Mouse (Mus musculus): Measurements from ENCODE around the gene Gm10591. TPM values are rescaled to one million over a fixed set of nuclear protein-coding genes. Genes with fewer than 3 reads are reported as not detected.
"Not testable (repeated sequence)": the region's sequence is repeated elsewhere in the genome, so short reads cannot be mapped to it uniquely, and the experiment has no call there.

The Gm10591 gene
- not detected for total RNA-seq (2021)
- long read RNA-seq, experiment 1 = 0 reads
- long read RNA-seq, experiment 2 = 0 reads

GRCm38 (mm10) chr4:42611895-42612294, at the start of gene Gm10591:
Gene Gm10591 (plus strand): TSS chr4:42612195.
- DNase-seq (ENCODE audit: low spot score in 2 of 2) = not testable (repeated sequence)

- not testable (repeated sequence) for DNase-seq (ENCODE audit: low spot score in 2 of 2)
These were observed 17.4 kb downstream of the Gm10591 start, which contains the start of gene Gm2564 for GRCm38 (mm10) chr4:42629419-42629818. Gene Gm2564 (plus strand): TSS chr4:42629719.

DNA sequence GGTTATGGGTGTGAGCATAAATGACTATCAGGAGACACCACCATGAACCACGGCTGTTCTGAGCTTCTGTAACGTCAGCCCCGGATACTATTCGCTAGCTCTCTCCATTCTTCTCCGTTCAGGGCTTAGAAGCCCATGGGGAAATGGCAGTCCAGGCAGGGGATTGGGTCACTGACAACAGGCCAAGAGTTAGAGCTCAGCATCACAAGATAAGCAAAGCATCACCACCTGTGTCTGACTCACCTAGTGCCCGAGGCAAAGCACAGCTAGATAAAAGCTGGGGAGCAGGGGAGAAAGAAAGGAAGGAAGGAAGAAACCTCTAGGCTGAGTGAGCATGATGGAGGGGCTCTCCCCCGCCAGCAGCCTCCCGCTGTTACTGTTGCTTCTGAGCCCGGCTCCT, 43.0 kb downstream of the Gm10591 start, which contains the start of gene Ccl27b:
TSS of gene Ccl27b (plus strand) at position 301 of the 400 bp plus-strand sequence.
- DNase-seq (ENCODE audit: low spot score in 2 of 2) = not testable (repeated sequence)

DNA sequence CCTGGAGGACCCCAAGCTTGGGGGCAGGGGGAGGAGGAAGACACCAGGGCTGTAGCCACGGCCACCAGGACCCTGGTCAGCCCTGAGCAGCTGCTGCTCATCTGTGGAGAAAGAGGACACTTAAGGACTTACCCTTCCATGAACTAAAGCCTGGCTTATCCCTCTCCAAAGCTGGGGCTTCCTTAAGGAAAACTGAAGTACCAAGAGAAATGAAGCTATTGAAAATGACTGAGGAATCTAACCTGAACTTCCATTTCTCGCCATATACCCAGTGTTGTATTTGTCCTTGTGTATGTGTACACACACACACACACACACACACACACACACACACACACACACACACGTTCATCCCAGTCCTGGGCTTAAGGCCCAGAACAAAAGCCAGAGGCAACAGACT, 49.8 kb downstream of the Gm10591 start, which contains the start of gene Il11ra2:
TSS of gene Il11ra2 (minus strand) at position 101 of the 400 bp plus-strand sequence.
- not testable (repeated sequence) for DNase-seq (ENCODE audit: low spot score in 2 of 2)

Other genes starting within 250 kb of the Gm10591 start
- gene Gm21586, start 172.8 kb upstream of the Gm10591 start, total RNA-seq (2021) = not detected
- under 1 TPM; 0.17 to 0.26 TPM for gene Gm2163, start 145.4 kb upstream of the Gm10591 start, total RNA-seq (2021)
- under 1 TPM in 1 of 2 experiments, not detected in 1; 0.23 TPM for gene Fam205a2, start 84.0 kb upstream of the Gm10591 start, total RNA-seq (2021)
- gene Gm2564, start 17.5 kb downstream of the Gm10591 start, total RNA-seq (2021) = 1 to 10 TPM in 1 of 2 experiments, under 1 TPM in 1; 0.80 to 1.1 TPM
- not detected for gene Ccl27b, start 43.1 kb downstream of the Gm10591 start, total RNA-seq (2021)
- gene Il11ra2, start 49.7 kb downstream of the Gm10591 start, total RNA-seq (2021) = not detected
- not detected for gene 4930578G10Rik, start 123.3 kb downstream of the Gm10591 start, total RNA-seq (2021)
- under 1 TPM in 1 of 2 experiments, not detected in 1; 0.74 TPM for gene Ccl19, start 144.4 kb downstream of the Gm10591 start, total RNA-seq (2021)
- 10 to 100 TPM in 1 of 2 experiments, 1 to 10 TPM in 1; 8.6 to 15.0 TPM for gene Ccl21a, start 161.8 kb downstream of the Gm10591 start, total RNA-seq (2021)
- gene Fam205a1, start 241.7 kb downstream of the Gm10591 start, total RNA-seq (2021) = under 1 TPM in 1 of 2 experiments, not detected in 1; 0.07 TPM
- gene Gm12394, start 244.6 kb downstream of the Gm10591 start, total RNA-seq (2021) = under 1 TPM in 1 of 2 experiments, not detected in 1; 0.10 TPM

Measured in gastrocnemius, postnatal 4 days (tissue).